Mouse (Mus musculus) CH12F3 (cell line): Measurements from ENCODE around the gene Uhmk1.

Experiments
- in situ Hi-C: fragments of 300-500 bp; cut with MboI; formaldehyde crosslinking; loops from 2 replicates; pipeline ENCODE4 v1.14.3; 2020; ENCODE audit warnings: low sequenced_read_pairs

The Uhmk1 gene

GRCm38 (mm10) chr1:170175848-170176247 is 39.3 kb downstream of the Uhmk1 start:
- in situ Hi-C loops = no loop called here

GRCm38 (mm10) chr1:170174814-170175332 is 40.3 kb downstream of the Uhmk1 start, which contains the start of gene Uap1:
Gene Uap1 (minus strand): TSS chr1:170174957.
- in situ Hi-C loops = no loop called here

GRCm38 (mm10) chr1:170173991-170174813 is 41.0 kb downstream of the Uhmk1 start:
- in situ Hi-C loops = no loop called here

- in situ Hi-C loops = no loop called here
Measured at GRCm38 (mm10) chr1:170167781-170168180, 47.4 kb downstream of the Uhmk1 start.

- in situ Hi-C loops = no loop called here
Measured at GRCm38 (mm10) chr1:170164913-170165312, 50.3 kb downstream of the Uhmk1 start.

- in situ Hi-C loops = no loop called here
Measured at GRCm38 (mm10) chr1:170164053-170164614, 51.1 kb downstream of the Uhmk1 start.

GRCm38 (mm10) chr1:170163398-170163943 is 51.7 kb downstream of the Uhmk1 start:
- in situ Hi-C loops = no loop called here

GRCm38 (mm10) chr1:170161852-170162251 is 53.3 kb downstream of the Uhmk1 start:
- in situ Hi-C loops = no loop called here

- in situ Hi-C loops = no loop called here
Measured at GRCm38 (mm10) chr1:170160397-170160938, 54.7 kb downstream of the Uhmk1 start.

- in situ Hi-C loops = no loop called here
Measured at GRCm38 (mm10) chr1:170159707-170160106, 55.5 kb downstream of the Uhmk1 start.

- in situ Hi-C loops = no loop called here
Measured at GRCm38 (mm10) chr1:170155761-170156160, 59.4 kb downstream of the Uhmk1 start.

- in situ Hi-C loops = no loop called here
Measured at GRCm38 (mm10) chr1:170155298-170155697, 59.9 kb downstream of the Uhmk1 start.

GRCm38 (mm10) chr1:170153986-170154385 is 61.2 kb downstream of the Uhmk1 start:
- in situ Hi-C loops = no loop called here

GRCm38 (mm10) chr1:170152552-170152951 is 62.6 kb downstream of the Uhmk1 start:
- in situ Hi-C loops = no loop called here

- in situ Hi-C loops = no loop called here
Measured at GRCm38 (mm10) chr1:170150870-170151269, 64.3 kb downstream of the Uhmk1 start.

GRCm38 (mm10) chr1:170149756-170150155 is 65.4 kb downstream of the Uhmk1 start:
- in situ Hi-C loops = loop anchor here (10.0 kb wide), 1 partner anchor 195 kb away; no protein-coding TSS in a partner anchor

GRCm38 (mm10) chr1:170148536-170148935 is 66.7 kb downstream of the Uhmk1 start:
- in situ Hi-C loops = loop anchor here (10.0 kb wide), 1 partner anchor 194 kb away; no protein-coding TSS in a partner anchor

- in situ Hi-C loops = loop anchor here (10.0 kb wide), 1 partner anchor 193 kb away; no protein-coding TSS in a partner anchor
Measured at GRCm38 (mm10) chr1:170147651-170148448, 67.3 kb downstream of the Uhmk1 start.

- in situ Hi-C loops = loop anchor here (10.0 kb wide), 1 partner anchor 191 kb away; no protein-coding TSS in a partner anchor
Measured at GRCm38 (mm10) chr1:170145606-170146005, 69.6 kb downstream of the Uhmk1 start.
